Mouse (Mus musculus): ENCODE data around the gene Rapgef1.

DNA sequence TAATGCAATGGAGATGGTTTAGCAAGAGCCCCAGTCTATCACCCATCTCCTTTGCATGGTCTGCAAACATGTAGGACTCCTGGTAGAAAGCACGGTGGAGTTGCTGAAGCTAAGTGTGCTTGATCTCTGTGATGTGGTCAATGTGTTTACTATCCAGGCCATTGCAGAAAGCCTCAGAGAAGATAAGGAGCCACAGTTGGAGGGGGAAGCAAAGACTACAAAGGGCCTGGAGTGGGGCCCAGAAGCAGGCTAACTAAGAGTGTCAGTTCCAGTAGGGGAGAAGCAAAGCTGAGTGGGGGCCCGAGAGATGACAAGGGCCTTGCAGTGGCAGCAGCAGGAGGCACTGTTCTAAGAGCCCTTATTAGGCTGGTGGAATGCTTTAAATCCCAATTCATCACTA is 70.0 kb downstream of the Rapgef1 start:
- TF ChIP-seq CTCF (IDR thresholded peaks at IDR 0.05; ENCODE audit: insufficient read depth, low read depth, low read length) (no peak), POLR2A (IDR thresholded peaks at IDR 0.05; ENCODE audit: insufficient read depth, low read depth, low read length) (no peak)
